Mouse (Mus musculus) heart, embryonic 14.5 days (tissue): ENCODE measurements at regions not wholly inside any gene's neighbourhood (a gene's known extent, or its start where the extent isn't known, plus 50 kb on each side); places are given as distances from the start of the nearest gene placed in this dataset.

Experiments
- ATAC-seq: fragments of 200-750 bp; cut with Nextera tagmentation; 2 replicates; pipeline ENCODE4 v1.8.0; 2017; ENCODE audit warnings: low read depth, moderate TSS enrichment; ENCODE audit not compliant: insufficient number of reproducible peaks, insufficient read depth, low FRiP score
- H3K27ac ChIP-seq, 2 experiments: fragments of 200-500 bp in 1 of 2; fragments of 300-500 bp in 1 of 2; sonication (generic) in 1 of 2; replicated peaks in 1 of 2; 2 replicates each; pipeline ENCODE4 v1.5.1; 2012 to 2014; ENCODE audit warnings: low read depth in 2 of 2, low read length in 2 of 2, control low read depth in 1 of 2, mild to moderate bottlenecking in 1 of 2, mixed read lengths in 1 of 2; ENCODE audit not compliant: control insufficient read depth in 1 of 2, insufficient read depth in 1 of 2
- H3K27me3 ChIP-seq: fragments of 300-500 bp; sonication (generic); 2 replicates; pipeline ENCODE4 v1.6.1; 2014; ENCODE audit warnings: mild to moderate bottlenecking, low read length, control low read depth; ENCODE audit not compliant: control insufficient read depth, insufficient read depth
- H3K36me3 ChIP-seq: fragments of 300-500 bp; sonication (generic); 2 replicates; pipeline ENCODE4 v1.6.1; 2014; ENCODE audit warnings: mild to moderate bottlenecking, control low read depth, low read length, mixed read lengths; ENCODE audit not compliant: control insufficient read depth, insufficient read depth
- H3K4me1 ChIP-seq, 2 experiments: fragments of 200-500 bp in 1 of 2; fragments of 300-500 bp in 1 of 2; sonication (generic) in 1 of 2; 2 replicates each; pipeline ENCODE4 v1.6.1; 2012 to 2014; ENCODE audit warnings: low read length in 2 of 2, control low read depth in 1 of 2, mixed read lengths in 1 of 2; ENCODE audit not compliant: control insufficient read depth in 2 of 2, insufficient read depth in 2 of 2
- H3K4me2 ChIP-seq: fragments of 300-500 bp; sonication (generic); 2 replicates; pipeline ENCODE4 v1.6.1; 2014; ENCODE audit warnings: mild to moderate bottlenecking, low read length
- H3K4me3 ChIP-seq, 2 experiments: fragments of 200-500 bp in 1 of 2; fragments of 300-500 bp in 1 of 2; sonication (generic) in 1 of 2; 2 replicates each; pipeline ENCODE4 v1.5.1; 2012 to 2014; ENCODE audit warnings: low read length in 2 of 2, mild to moderate bottlenecking in 2 of 2, control low read depth in 1 of 2, low read depth in 1 of 2, moderate library complexity in 1 of 2; ENCODE audit not compliant: control insufficient read depth in 1 of 2, insufficient read depth in 1 of 2
- H3K9ac ChIP-seq: fragments of 300-500 bp; sonication (generic); 2 replicates; pipeline ENCODE4 v1.6.1; 2014; ENCODE audit warnings: mild to moderate bottlenecking, low read length
- H3K9me3 ChIP-seq: fragments of 300-500 bp; sonication (generic); 2 replicates; pipeline ENCODE4 v1.6.1; 2016; ENCODE audit warnings: low read length, control low read depth; ENCODE audit not compliant: control insufficient read depth
- WGBS: fragments of 180-500 bp; shearing (Covaris S2); extraction: QIAGEN DNeasy Blood & Tissue Kit; methylation state at CpG from one replicate; pipeline ENCODE4 v1.1.7; 2014; 5-methylcytosine and 5-hydroxymethylcytosine counted together

- Histone ChIP-seq H3K36me3 (no peaks in the 10 kb centered on the region), H3K4me3 (no peak overlapping the region), H3K27ac (no peak overlapping the region), H3K4me2 (no peak overlapping the region), H3K4me1 (no peaks in the 10 kb centered on the region), H3K9ac (no peak overlapping the region), H3K27me3 (no peaks in the 10 kb centered on the region), H3K9me3 (no peaks in the 10 kb centered on the region)
- ATAC-seq: no peak
- 81% methylated on average over 4 of the region's 4 CpGs for WGBS
Measured at GRCm38 (mm10) chr5:69877100-69877499, 285.0 kb upstream of the Gnpda2 start.

DNA sequence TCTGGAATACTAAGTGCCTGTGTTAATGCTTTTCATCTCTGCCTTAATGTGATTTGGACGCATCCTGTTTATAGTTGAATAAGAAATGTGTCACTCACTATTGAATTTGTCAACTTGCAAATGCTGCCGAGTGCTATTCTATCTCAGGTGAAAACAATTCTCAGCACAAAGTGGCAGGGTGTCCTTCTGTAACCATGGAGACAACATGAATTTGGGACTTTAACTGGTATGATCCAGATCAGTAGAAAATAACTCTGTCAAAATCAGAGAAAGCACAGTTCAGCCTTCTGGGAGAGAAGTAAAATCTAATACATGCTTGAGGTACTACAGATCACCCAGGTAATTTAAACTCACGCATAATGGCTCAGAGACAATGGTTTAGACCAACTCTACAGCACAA lies 270.9 kb upstream of the Gnpda2 start:
- H3K9me3 ChIP-seq: no peaks in the 10 kb centered on the region
- ATAC-seq: no peak
- no peak overlapping the region for H3K9ac ChIP-seq
- 76% methylated on average over 3 of the region's 3 CpGs for WGBS
- H3K4me1 ChIP-seq: no peaks in the 10 kb centered on the region
- no peak overlapping the region for H3K4me3 ChIP-seq
- no peak overlapping the region for H3K27ac ChIP-seq
- H3K27me3 ChIP-seq: no peaks in the 10 kb centered on the region
- no peak overlapping the region for H3K4me2 ChIP-seq
- no peaks in the 10 kb centered on the region for H3K36me3 ChIP-seq

- Histone ChIP-seq H3K4me3 (no peak overlapping the region), H3K36me3 (no peaks in the 10 kb centered on the region), H3K4me1 (no peaks in the 10 kb centered on the region), H3K9ac (no peak overlapping the region), H3K9me3 (no peaks in the 10 kb centered on the region), H3K27me3 (no peaks in the 10 kb centered on the region), H3K27ac (no peak overlapping the region), H3K4me2 (no peak overlapping the region)
- WGBS: 35% methylated on average over 1 of the region's 1 CpGs
- no peak for ATAC-seq
Measured at GRCm38 (mm10) chr5:69844809-69845208, 252.7 kb upstream of the Gnpda2 start.

- H3K4me1 ChIP-seq: no peaks in the 10 kb centered on the region
- no peak overlapping the region for H3K27ac ChIP-seq
- no peak overlapping the region for H3K9ac ChIP-seq
- no peak for ATAC-seq
- H3K9me3 ChIP-seq: no peaks in the 10 kb centered on the region
- no peak overlapping the region for H3K4me3 ChIP-seq
- no peaks in the 10 kb centered on the region for H3K36me3 ChIP-seq
- no peaks in the 10 kb centered on the region for H3K27me3 ChIP-seq
- 77% methylated on average over 7 of the region's 7 CpGs for WGBS
- H3K4me2 ChIP-seq: no peak overlapping the region
Measured at GRCm38 (mm10) chr5:69837947-69838710, 246.0 kb upstream of the Gnpda2 start.

- ATAC-seq: no peak
- no peaks in the 10 kb centered on the region for H3K4me1 ChIP-seq
- no peak overlapping the region for H3K27ac ChIP-seq
- H3K9ac ChIP-seq: no peak overlapping the region
- H3K9me3 ChIP-seq: no peaks in the 10 kb centered on the region
- no peaks in the 10 kb centered on the region for H3K27me3 ChIP-seq
- no peak overlapping the region for H3K4me2 ChIP-seq
- no peaks in the 10 kb centered on the region for H3K36me3 ChIP-seq
- WGBS: 81% methylated on average over 8 of the region's 8 CpGs
- no peak overlapping the region for H3K4me3 ChIP-seq
Measured at GRCm38 (mm10) chr5:69836356-69836755, 244.2 kb upstream of the Gnpda2 start.

DNA sequence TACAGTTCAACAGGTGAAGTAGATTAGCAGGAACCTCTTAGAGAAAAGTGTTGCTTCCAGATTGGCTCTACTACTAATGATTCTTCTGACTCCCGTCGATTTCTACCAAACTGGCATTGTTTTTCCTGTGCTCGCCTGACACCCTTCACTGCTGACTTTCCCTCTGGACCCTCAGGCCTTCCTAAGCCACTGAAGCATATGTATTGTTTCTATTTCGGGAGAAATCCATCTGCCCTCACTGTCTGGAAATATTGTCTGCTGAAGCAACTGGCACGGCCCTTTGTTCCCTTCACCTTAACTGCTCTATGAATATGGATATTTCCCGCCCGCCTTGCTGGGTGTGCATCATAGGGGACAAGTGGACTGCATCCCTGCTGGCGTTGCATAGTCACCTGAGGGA lies 243.0 kb upstream of the Gnpda2 start:
- no peaks in the 10 kb centered on the region for H3K27me3 ChIP-seq
- H3K4me2 ChIP-seq: no peak overlapping the region
- H3K4me1 ChIP-seq: no peaks in the 10 kb centered on the region
- WGBS: 67% methylated on average over 8 of the region's 8 CpGs
- no peak for ATAC-seq
- no peak overlapping the region for H3K4me3 ChIP-seq
- H3K9ac ChIP-seq: no peak overlapping the region
- no peak overlapping the region for H3K27ac ChIP-seq
- no peaks in the 10 kb centered on the region for H3K36me3 ChIP-seq
- no peaks in the 10 kb centered on the region for H3K9me3 ChIP-seq

DNA sequence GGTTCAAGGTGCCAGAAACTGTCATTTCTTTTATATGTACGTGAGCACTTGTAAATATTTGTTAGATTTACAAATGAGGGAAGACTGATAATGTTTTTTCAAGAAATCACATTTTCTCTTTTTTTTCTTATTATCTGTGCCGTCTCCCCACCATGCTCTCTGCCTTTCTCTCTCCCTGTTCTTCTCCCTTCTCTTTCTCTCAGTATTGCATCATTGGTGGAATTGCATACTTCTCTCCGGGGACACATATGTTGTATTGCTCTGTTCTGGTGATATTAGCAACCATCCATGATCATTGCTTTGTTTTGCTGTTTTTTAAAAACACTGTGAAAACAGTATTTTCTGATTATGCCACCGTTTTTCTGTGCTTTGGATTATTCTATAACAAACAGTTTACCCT lies 225.6 kb upstream of the Gnpda2 start:
- no peak overlapping the region for H3K9ac ChIP-seq
- H3K4me3 ChIP-seq: no peak overlapping the region
- H3K36me3 ChIP-seq: no peaks in the 10 kb centered on the region
- no peaks in the 10 kb centered on the region for H3K27me3 ChIP-seq
- H3K4me2 ChIP-seq: no peak overlapping the region
- no peaks in the 10 kb centered on the region for H3K4me1 ChIP-seq
- 73% methylated on average over 4 of the region's 4 CpGs for WGBS
- H3K27ac ChIP-seq: no peak overlapping the region
- no peaks in the 10 kb centered on the region for H3K9me3 ChIP-seq
- no peak for ATAC-seq

GRCm38 (mm10) chr5:69817035-69817434 lies 224.9 kb upstream of the Gnpda2 start:
- Histone ChIP-seq H3K4me3 (no peak overlapping the region), H3K36me3 (no peaks in the 10 kb centered on the region), H3K27ac (no peak overlapping the region), H3K9ac (no peak overlapping the region), H3K9me3 (no peaks in the 10 kb centered on the region), H3K27me3 (no peaks in the 10 kb centered on the region), H3K4me1 (no peaks in the 10 kb centered on the region), H3K4me2 (no peak overlapping the region)
- WGBS: 81% methylated on average over 5 of the region's 5 CpGs
- no peak for ATAC-seq
